Mouse (Mus musculus): ENCODE results near the gene Adcy6. TPM values are rescaled to one million over a fixed set of nuclear protein-coding genes. Genes with fewer than 3 reads are reported as not detected.

Adcy6 gene
- polyA plus RNA-seq, 1 experiment: 50.2 TPM

DNA sequence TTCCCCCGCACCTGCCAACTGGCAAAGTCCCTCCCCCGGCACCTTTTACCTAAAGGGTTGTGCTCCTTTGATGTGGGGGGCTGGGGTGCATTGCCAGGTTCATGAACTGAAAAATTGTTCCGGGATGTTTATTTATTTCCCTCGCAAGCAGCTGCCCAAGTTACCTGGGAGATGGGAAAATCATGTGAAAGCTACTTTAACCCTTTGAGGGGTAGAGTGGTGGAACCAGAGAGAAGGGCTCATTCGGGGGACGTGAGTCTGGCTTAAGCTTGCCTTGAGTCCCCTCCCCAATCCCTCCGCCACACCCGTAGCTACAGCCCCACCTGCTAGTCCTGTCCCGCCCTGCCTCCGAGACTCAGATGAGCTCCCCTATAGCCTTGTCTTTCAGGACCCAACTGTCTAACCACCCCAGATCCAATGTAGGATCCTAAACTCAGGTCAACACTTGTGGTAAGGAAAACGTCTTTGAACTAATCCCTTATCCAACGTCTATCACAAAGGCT lies 306 bp upstream of the Adcy6 start:
- peak; percentile 58 for DNase-seq (ENCODE audit: low read depth)
- TF ChIP-seq CTCF (IDR thresholded peaks at IDR 0.05; ENCODE audit: borderline replicate concordance, extremely low read depth, insufficient read depth, insufficient read length): no peak
- no peak for TF ChIP-seq POLR2A (IDR thresholded peaks at IDR 0.05; ENCODE audit: borderline replicate concordance, extremely low read depth, insufficient read depth, insufficient read length, poor library complexity, severe bottlenecking)

DNA sequence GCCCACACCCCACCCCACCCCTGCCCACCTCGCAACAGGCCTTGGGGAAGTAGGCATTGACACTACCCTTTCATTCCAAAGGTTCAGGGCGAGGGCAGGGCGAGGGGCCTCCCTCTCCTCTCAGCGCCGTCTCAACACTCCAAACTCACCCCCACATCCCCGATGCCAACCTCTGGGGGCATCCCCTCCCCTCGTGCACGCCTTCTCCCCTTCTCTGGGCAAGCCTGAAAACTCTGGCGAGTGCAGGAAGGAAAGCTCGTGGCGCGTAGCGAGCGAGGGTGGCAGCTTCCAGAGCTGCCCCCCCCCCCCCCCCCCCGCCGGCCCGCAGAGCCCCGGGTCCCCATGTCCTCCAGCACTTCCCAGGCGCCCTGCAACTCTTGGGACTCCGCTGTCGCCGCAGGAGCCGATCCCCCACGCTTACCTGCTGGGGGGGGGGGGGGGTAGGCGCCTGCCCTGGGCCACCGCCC lies 1.1 kb downstream of the Adcy6 start:
- DNase-seq (ENCODE audit: low read depth): peak; percentile 29
- TF ChIP-seq CTCF (IDR thresholded peaks at IDR 0.05; ENCODE audit: borderline replicate concordance, extremely low read depth, insufficient read depth, insufficient read length) (no peak), POLR2A (IDR thresholded peaks at IDR 0.05; ENCODE audit: borderline replicate concordance, extremely low read depth, insufficient read depth, insufficient read length, poor library complexity, severe bottlenecking) (no peak)

GRCm38 (mm10) chr15:98608058-98608783 lies 1.7 kb downstream of the Adcy6 start:
- DNase-seq (ENCODE audit: low read depth): no peak

GRCm38 (mm10) chr15:98607557-98607956 lies 2.3 kb downstream of the Adcy6 start:
- no peak for TF ChIP-seq CTCF (IDR thresholded peaks at IDR 0.05; ENCODE audit: borderline replicate concordance, extremely low read depth, insufficient read depth, insufficient read length)
- TF ChIP-seq POLR2A (IDR thresholded peaks at IDR 0.05; ENCODE audit: borderline replicate concordance, extremely low read depth, insufficient read depth, insufficient read length, poor library complexity, severe bottlenecking): no peak
- DNase-seq (ENCODE audit: low read depth): peak; percentile 52

More at GRCm38 (mm10) chr15:98608058-98608783, 1.7 kb downstream of the Adcy6 start:
- no peak for TF ChIP-seq POLR2A (IDR thresholded peaks at IDR 0.05; ENCODE audit: borderline replicate concordance, extremely low read depth, insufficient read depth, insufficient read length, poor library complexity, severe bottlenecking)
- no peak for TF ChIP-seq CTCF (IDR thresholded peaks at IDR 0.05; ENCODE audit: borderline replicate concordance, extremely low read depth, insufficient read depth, insufficient read length)

DNA sequence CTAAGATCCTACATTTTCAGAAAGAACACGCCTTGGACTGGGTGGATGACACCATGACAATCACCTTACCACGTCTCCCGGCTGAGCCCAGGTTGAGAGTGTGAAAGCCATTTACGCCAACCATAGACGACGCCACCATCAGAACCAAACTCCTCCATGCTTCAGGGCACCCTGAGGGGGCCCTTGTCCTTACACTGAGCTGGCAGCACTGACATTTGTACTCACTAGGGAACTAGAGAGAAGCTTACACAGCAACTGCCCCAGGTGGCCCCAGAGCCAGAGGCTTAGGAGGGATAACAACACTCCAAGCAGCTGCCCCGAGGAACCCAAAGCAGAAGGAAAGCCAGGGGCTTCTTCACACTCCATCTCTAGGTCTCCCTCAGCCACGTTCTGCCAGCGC lies 3.1 kb downstream of the Adcy6 start:
- no peak for DNase-seq (ENCODE audit: low read depth)
- TF ChIP-seq POLR2A (IDR thresholded peaks at IDR 0.05; ENCODE audit: borderline replicate concordance, extremely low read depth, insufficient read depth, insufficient read length, poor library complexity, severe bottlenecking) (no peak), CTCF (IDR thresholded peaks at IDR 0.05; ENCODE audit: borderline replicate concordance, extremely low read depth, insufficient read depth, insufficient read length) (no peak)

GRCm38 (mm10) chr15:98606051-98606536 lies 3.8 kb downstream of the Adcy6 start:
- no peak for DNase-seq (ENCODE audit: low read depth)
- TF ChIP-seq CTCF (IDR thresholded peaks at IDR 0.05; ENCODE audit: borderline replicate concordance, extremely low read depth, insufficient read depth, insufficient read length): no peak
- no peak for TF ChIP-seq POLR2A (IDR thresholded peaks at IDR 0.05; ENCODE audit: borderline replicate concordance, extremely low read depth, insufficient read depth, insufficient read length, poor library complexity, severe bottlenecking)

- TF ChIP-seq POLR2A (IDR thresholded peaks at IDR 0.05; ENCODE audit: borderline replicate concordance, extremely low read depth, insufficient read depth, insufficient read length, poor library complexity, severe bottlenecking) (no peak), CTCF (IDR thresholded peaks at IDR 0.05; ENCODE audit: borderline replicate concordance, extremely low read depth, insufficient read depth, insufficient read length) (no peak)
- no peak for DNase-seq (ENCODE audit: low read depth)
Measured at GRCm38 (mm10) chr15:98604041-98604575, 5.8 kb downstream of the Adcy6 start.

DNA sequence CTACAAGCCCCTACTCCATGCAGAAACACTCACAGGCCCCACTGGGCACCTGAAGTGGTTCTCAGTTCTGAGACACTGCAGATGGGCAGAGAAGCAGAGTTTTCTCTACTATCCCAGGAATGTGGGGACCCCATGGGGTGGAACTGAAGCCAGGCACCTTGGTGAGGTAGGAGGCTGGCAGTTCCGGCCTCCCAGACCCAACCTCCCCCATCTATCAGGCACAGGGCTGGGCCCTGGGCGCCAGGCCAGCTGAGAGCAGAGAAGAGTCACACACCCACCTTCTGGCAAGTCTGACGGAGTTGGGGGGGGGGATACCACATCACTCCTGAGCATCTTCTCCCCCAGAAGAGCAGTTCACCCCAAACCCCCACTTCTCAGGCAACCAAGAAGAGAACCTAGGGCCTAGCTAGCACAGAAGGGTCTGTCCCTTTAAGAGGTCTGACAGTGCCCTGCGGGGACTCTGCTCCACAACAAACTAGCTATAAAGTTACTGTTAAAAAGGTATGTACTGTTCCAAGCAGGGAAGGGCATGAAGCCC lies 6.9 kb downstream of the Adcy6 start:
- TF ChIP-seq CTCF (IDR thresholded peaks at IDR 0.05; ENCODE audit: borderline replicate concordance, extremely low read depth, insufficient read depth, insufficient read length) (no peak), POLR2A (IDR thresholded peaks at IDR 0.05; ENCODE audit: borderline replicate concordance, extremely low read depth, insufficient read depth, insufficient read length, poor library complexity, severe bottlenecking) (no peak)
- DNase-seq (ENCODE audit: low read depth): no peak

- TF ChIP-seq CTCF (IDR thresholded peaks at IDR 0.05; ENCODE audit: borderline replicate concordance, extremely low read depth, insufficient read depth, insufficient read length) (no peak), POLR2A (IDR thresholded peaks at IDR 0.05; ENCODE audit: borderline replicate concordance, extremely low read depth, insufficient read depth, insufficient read length, poor library complexity, severe bottlenecking) (no peak)
- no peak for DNase-seq (ENCODE audit: low read depth)
Measured at GRCm38 (mm10) chr15:98602191-98602881, 7.5 kb downstream of the Adcy6 start.

DNA sequence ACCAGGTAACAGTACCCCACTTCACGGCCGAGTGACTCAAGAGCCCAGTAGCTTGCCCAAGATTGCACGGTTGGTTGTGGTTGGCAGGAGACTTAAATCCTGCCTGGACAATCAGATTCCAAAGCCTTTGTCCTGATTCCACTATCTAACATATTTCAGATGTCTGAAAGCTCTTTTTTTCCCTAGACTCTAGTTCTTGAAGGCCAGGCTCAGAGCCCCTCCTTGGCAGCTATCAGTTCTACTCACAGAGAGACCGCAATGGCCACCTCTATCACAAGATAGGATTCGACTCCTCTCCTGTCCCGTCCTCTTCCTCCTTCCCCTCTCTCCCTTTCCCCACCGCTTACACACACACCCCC lies 8.1 kb downstream of the Adcy6 start:
- DNase-seq (ENCODE audit: low read depth): no peak
- no peak for TF ChIP-seq CTCF (IDR thresholded peaks at IDR 0.05; ENCODE audit: borderline replicate concordance, extremely low read depth, insufficient read depth, insufficient read length)
- no peak for TF ChIP-seq POLR2A (IDR thresholded peaks at IDR 0.05; ENCODE audit: borderline replicate concordance, extremely low read depth, insufficient read depth, insufficient read length, poor library complexity, severe bottlenecking)
